Mouse (Mus musculus): ENCODE results near the gene Fam83g. TPM values are rescaled to one million over a fixed set of nuclear protein-coding genes. Genes with fewer than 3 reads are reported as not detected.

Gene Fam83g
- polyA plus RNA-seq, 1 experiment from 2014 or later, result 0.21 TPM

DNA sequence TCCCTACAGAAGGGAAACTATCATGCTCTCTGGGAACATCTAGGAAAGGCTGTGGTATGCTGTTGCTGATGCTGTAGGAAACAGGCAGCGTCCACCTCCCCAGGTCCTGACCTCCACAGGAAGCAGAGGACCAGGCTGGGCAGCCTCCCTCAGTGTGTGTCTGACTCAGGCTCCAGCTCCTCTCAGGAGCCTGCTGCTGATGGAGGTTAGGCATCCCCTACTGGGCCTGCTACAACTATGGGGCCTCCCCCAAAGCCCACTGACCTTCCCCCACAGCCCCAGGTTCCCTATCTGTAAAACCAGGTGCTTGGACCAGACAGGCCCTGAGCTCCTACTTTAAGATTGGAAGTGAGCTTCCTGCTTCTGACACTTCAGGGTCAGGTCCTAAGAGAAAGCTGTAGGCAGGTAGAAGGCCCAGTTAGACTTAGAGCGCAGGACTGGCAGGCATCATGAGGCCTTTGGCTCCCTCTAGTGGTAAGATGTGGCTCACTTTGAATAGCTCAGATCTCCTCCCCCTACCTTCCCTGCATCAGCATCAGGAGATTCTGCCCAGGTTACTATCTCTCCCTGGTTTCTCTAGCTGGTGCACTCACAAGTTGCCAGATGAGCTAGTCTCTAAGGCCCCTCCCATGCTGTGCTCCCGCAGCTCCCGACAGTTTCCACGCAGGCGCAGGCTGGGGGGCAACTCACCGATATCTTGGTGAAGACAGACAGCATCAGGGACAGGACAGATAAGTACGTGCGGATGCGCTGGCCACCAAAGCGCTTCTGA, 30.6 kb downstream of the Fam83g start:
- Histone ChIP-seq H3K27ac (no peak overlapping the region), H3K27me3 (replicated peaks) (no peaks in the 10 kb centered on the region), H3K4me1 (no peaks in the 10 kb centered on the region; the same call in 1 of the 2 replicates), H3K4me2 (no peak overlapping the region), H3K9ac (no peak overlapping the region), H3K9me3 (no peaks in the 10 kb centered on the region), H3K4me3 (no peak overlapping the region), H3K36me3 (replicated peaks) (no peaks in the 10 kb centered on the region)
- ATAC-seq (replicated peaks), result peak; percentile 87
- 43% methylated on average over 11 of the region's 11 CpGs for WGBS

GRCm38 (mm10) chr11:61715130-61715529, 31.2 kb downstream of the Fam83g start:
- Histone ChIP-seq H3K9ac (no peak overlapping the region), H3K9me3 (no peaks in the 10 kb centered on the region), H3K4me3 (no peak overlapping the region), H3K36me3 (replicated peaks) (no peaks in the 10 kb centered on the region), H3K27ac (no peak overlapping the region), H3K27me3 (replicated peaks) (no peaks in the 10 kb centered on the region), H3K4me1 (no peaks in the 10 kb centered on the region; the same call in 1 of the 2 replicates), H3K4me2 (no peak overlapping the region)
- WGBS, result 63% methylated on average over 6 of the region's 6 CpGs
- ATAC-seq (replicated peaks), result peak; percentile 30; the same call in 1 of the 2 replicates

- H3K36me3 ChIP-seq (replicated peaks), result no peaks in the 10 kb centered on the region
- H3K4me3 ChIP-seq, result no peak overlapping the region
- no peaks in the 10 kb centered on the region; the same call in 1 of the 2 replicates for H3K4me1 ChIP-seq
- no peak overlapping the region for H3K27ac ChIP-seq
- ATAC-seq (replicated peaks), result no peak
- H3K9me3 ChIP-seq, result no peaks in the 10 kb centered on the region
- 58% methylated on average over 5 of the region's 5 CpGs for WGBS
- H3K27me3 ChIP-seq (replicated peaks), result no peaks in the 10 kb centered on the region
- H3K9ac ChIP-seq, result no peak overlapping the region
- H3K4me2 ChIP-seq, result no peak overlapping the region
These were observed 34.1 kb downstream of the Fam83g start for GRCm38 (mm10) chr11:61717990-61718389.

GRCm38 (mm10) chr11:61719387-61719786, 35.5 kb downstream of the Fam83g start:
- WGBS, result 53% methylated on average over 3 of the region's 3 CpGs
- ATAC-seq (replicated peaks), result no peak
- Histone ChIP-seq H3K36me3 (replicated peaks) (no peaks in the 10 kb centered on the region), H3K27me3 (replicated peaks) (no peaks in the 10 kb centered on the region), H3K4me2 (no peak overlapping the region), H3K9ac (no peak overlapping the region), H3K9me3 (no peaks in the 10 kb centered on the region), H3K27ac (no peak overlapping the region), H3K4me1 (no peaks in the 10 kb centered on the region; the same call in 1 of the 2 replicates), H3K4me3 (no peak overlapping the region)

DNA sequence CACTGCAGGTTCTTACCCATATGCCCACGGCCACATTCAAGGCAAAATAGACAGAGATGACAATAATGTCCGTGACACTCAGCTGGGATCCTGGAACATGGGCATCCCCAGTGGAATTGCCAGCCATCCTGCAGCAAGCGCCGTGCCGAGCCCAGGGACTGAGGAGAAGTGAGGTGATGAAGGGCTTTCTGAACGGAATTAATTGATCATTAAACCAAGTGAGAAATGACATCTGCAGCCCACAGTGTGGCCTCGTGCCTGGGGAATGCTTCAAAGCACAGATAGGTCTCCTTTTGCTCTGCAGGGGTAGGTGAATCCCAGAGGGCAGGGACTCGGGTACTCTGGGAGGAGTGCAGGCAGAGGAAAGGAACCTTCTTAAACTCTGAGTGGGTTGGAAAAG, 35.9 kb downstream of the Fam83g start:
- no peak overlapping the region for H3K9ac ChIP-seq
- H3K27me3 ChIP-seq (replicated peaks), result no peaks in the 10 kb centered on the region
- no peaks in the 10 kb centered on the region for H3K9me3 ChIP-seq
- WGBS, result 68% methylated on average over 8 of the region's 8 CpGs
- no peaks in the 10 kb centered on the region for H3K36me3 ChIP-seq (replicated peaks)
- ATAC-seq (replicated peaks), result no peak
- H3K4me2 ChIP-seq, result no peak overlapping the region
- H3K27ac ChIP-seq, result no peak overlapping the region
- H3K4me3 ChIP-seq, result no peak overlapping the region
- no peaks in the 10 kb centered on the region; the same call in 1 of the 2 replicates for H3K4me1 ChIP-seq

DNA sequence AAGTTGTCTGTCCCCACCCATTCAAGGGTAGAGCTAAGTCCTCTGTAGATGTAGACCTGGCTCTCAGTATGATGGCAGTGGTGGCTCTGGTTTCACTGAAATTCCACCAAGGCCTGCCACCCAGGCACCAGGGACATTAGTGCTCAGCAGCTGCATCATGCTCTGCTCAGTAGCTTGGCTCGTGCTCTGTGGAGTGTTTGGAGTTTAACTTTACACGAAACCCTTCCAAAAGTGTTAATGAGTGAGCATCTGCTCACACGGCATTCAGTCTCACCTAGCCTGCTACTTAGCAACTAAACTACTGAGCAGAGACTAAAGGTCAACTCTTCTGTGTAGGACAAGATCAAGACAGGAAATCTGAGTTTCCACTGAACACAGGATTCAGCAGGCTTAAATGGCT, 36.7 kb downstream of the Fam83g start, which contains the start of gene Slc5a10:
Gene Slc5a10, minus strand, starts transcription at position 191 of the 400 bp plus-strand sequence.
- WGBS, result 86% methylated on average over 3 of the region's 3 CpGs
- no peaks in the 10 kb centered on the region for H3K9me3 ChIP-seq
- H3K4me1 ChIP-seq, result no peaks in the 10 kb centered on the region
- ATAC-seq (replicated peaks), result no peak
- no peak within 1 kb of the TSS for H3K4me2 ChIP-seq
- H3K9ac ChIP-seq, result no peak within 1 kb of the TSS
- H3K27ac ChIP-seq, result no peak within 1 kb of the TSS
- H3K27me3 ChIP-seq (replicated peaks), result no peaks in the 10 kb centered on the region
- H3K36me3 ChIP-seq (replicated peaks), result no peaks in the 10 kb centered on the region
- H3K4me3 ChIP-seq, result no peak within 1 kb of the TSS

- WGBS, result 67% methylated on average over 5 of the region's 5 CpGs
- H3K36me3 ChIP-seq (replicated peaks), result peaks cover 1% of the 10 kb centered on the region; the same call in 1 of the 2 replicates
- H3K4me1 ChIP-seq, result no peaks in the 10 kb centered on the region
- no peaks in the 10 kb centered on the region for H3K9me3 ChIP-seq
- H3K27me3 ChIP-seq (replicated peaks), result no peaks in the 10 kb centered on the region
- H3K4me2 ChIP-seq, result no peak overlapping the region
- no peak for ATAC-seq (replicated peaks)
- no peak overlapping the region for H3K4me3 ChIP-seq
- no peak overlapping the region for H3K27ac ChIP-seq
- no peak overlapping the region for H3K9ac ChIP-seq
These were observed 38.2 kb downstream of the Fam83g start for GRCm38 (mm10) chr11:61722077-61722476.

GRCm38 (mm10) chr11:61728037-61728436, 44.1 kb downstream of the Fam83g start:
- no peak for ATAC-seq (replicated peaks)
- Histone ChIP-seq H3K4me1 (no peaks in the 10 kb centered on the region), H3K27me3 (replicated peaks) (no peaks in the 10 kb centered on the region), H3K9ac (no peak overlapping the region), H3K9me3 (no peaks in the 10 kb centered on the region), H3K4me3 (no peak overlapping the region), H3K36me3 (replicated peaks) (peaks cover 21% of the 10 kb centered on the region; the same call in 1 of the 2 replicates), H3K4me2 (no peak overlapping the region), H3K27ac (no peak overlapping the region)
- WGBS, result 87% methylated on average over 2 of the region's 2 CpGs

GRCm38 (mm10) chr11:61732672-61733071, 48.8 kb downstream of the Fam83g start:
- no peak overlapping the region for H3K4me3 ChIP-seq
- WGBS, result 95% methylated on average over 7 of the region's 7 CpGs
- ATAC-seq (replicated peaks), result no peak
- H3K27ac ChIP-seq, result no peak overlapping the region
- H3K36me3 ChIP-seq (replicated peaks), result peaks cover 40% of the 10 kb centered on the region
- no peaks in the 10 kb centered on the region for H3K9me3 ChIP-seq
- H3K27me3 ChIP-seq (replicated peaks), result no peaks in the 10 kb centered on the region
- no peaks in the 10 kb centered on the region for H3K4me1 ChIP-seq
- no peak overlapping the region for H3K4me2 ChIP-seq
- H3K9ac ChIP-seq, result no peak overlapping the region

DNA sequence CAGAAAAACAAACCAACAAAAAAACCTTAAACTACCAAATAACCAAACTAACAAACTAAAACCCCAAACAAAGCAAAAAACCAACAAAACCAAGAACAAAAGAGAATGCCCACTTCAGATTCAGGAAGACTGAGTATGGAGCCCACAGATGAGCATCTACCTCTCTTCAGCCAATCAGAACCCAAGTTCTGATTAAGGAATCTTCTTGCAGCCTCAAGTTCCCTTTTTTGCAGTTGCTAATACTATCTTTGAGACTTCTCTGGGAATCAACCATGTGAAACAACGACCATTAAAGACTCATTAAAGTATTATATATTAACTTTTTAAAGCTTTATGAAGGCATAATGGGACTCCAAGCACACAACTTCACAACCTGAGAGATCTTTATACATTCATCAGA, 53.4 kb downstream of the Fam83g start:
- no peak for ATAC-seq (replicated peaks)
- no peaks in the 10 kb centered on the region for H3K27me3 ChIP-seq (replicated peaks)
- no peak overlapping the region for H3K4me2 ChIP-seq
- peaks cover 49% of the 10 kb centered on the region for H3K36me3 ChIP-seq (replicated peaks)
- H3K4me3 ChIP-seq, result no peak overlapping the region
- WGBS, result 96% methylated on average over 1 of the region's 1 CpGs
- no peaks in the 10 kb centered on the region for H3K4me1 ChIP-seq
- H3K9ac ChIP-seq, result no peak overlapping the region
- H3K9me3 ChIP-seq, result no peaks in the 10 kb centered on the region
- H3K27ac ChIP-seq, result no peak overlapping the region

DNA sequence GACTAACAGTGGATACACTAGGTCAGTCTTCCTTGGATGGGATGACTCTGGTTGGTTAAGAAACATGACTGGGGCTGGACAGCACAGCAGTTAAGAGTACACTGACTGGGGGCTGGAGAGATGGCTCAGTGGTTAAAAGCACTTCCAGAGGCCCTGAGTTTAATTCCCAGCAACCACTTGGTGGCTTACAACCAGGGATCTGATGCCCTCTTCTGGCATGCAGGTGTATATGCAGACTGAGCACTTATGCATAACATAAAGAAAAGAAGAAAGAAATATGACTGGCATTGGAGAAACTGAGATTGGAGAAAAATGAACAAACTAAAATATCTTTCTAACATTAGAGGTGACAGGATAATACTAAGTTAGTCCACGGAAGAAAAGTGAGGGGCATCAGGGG, 56.6 kb downstream of the Fam83g start:
- Histone ChIP-seq H3K27me3 (replicated peaks) (no peaks in the 10 kb centered on the region), H3K4me2 (no peak overlapping the region), H3K36me3 (replicated peaks) (peaks cover 39% of the 10 kb centered on the region), H3K9me3 (no peaks in the 10 kb centered on the region), H3K27ac (no peak overlapping the region), H3K9ac (no peak overlapping the region), H3K4me3 (no peak overlapping the region), H3K4me1 (no peaks in the 10 kb centered on the region)
- ATAC-seq (replicated peaks), result no peak
- WGBS, result 100% methylated on average over 1 of the region's 1 CpGs

GRCm38 (mm10) chr11:61743768-61744167, 59.9 kb downstream of the Fam83g start:
- Histone ChIP-seq H3K27me3 (replicated peaks) (no peaks in the 10 kb centered on the region), H3K4me2 (no peak overlapping the region), H3K9ac (no peak overlapping the region), H3K4me3 (no peak overlapping the region), H3K4me1 (no peaks in the 10 kb centered on the region), H3K36me3 (replicated peaks) (peaks cover 29% of the 10 kb centered on the region), H3K27ac (no peak overlapping the region), H3K9me3 (no peaks in the 10 kb centered on the region)
- ATAC-seq (replicated peaks), result no peak
- WGBS, result 57% methylated on average over 3 of the region's 3 CpGs

GRCm38 (mm10) chr11:61744460-61744859, 60.6 kb downstream of the Fam83g start:
- H3K4me2 ChIP-seq, result no peak overlapping the region
- H3K27ac ChIP-seq, result no peak overlapping the region
- WGBS, result 69% methylated on average over 3 of the region's 3 CpGs
- H3K4me1 ChIP-seq, result no peaks in the 10 kb centered on the region
- H3K36me3 ChIP-seq (replicated peaks), result peaks cover 22% of the 10 kb centered on the region
- no peaks in the 10 kb centered on the region for H3K9me3 ChIP-seq
- H3K4me3 ChIP-seq, result no peak overlapping the region
- no peak for ATAC-seq (replicated peaks)
- no peak overlapping the region for H3K9ac ChIP-seq
- no peaks in the 10 kb centered on the region for H3K27me3 ChIP-seq (replicated peaks)
